Mouse (Mus musculus) testis, adult 2 months (tissue): ENCODE measurements around the gene Lag3.

ENCODE experiments used
- CTCF ChIP-seq: fragments of 200-500 bp; IDR thresholded peaks from 2 replicates; pipeline ENCODE4 v1.5.1; 2012; ENCODE audit warnings: low read depth, mild to moderate bottlenecking, inconsistent platforms, low read length, moderate library complexity; ENCODE audit not compliant: control insufficient read depth, insufficient read depth, insufficient replicate concordance
- POLR2A ChIP-seq: fragments of 200-500 bp; IDR thresholded peaks from 2 replicates; pipeline ENCODE4 v1.6.1; 2012; ENCODE audit warnings: low read depth, mild to moderate bottlenecking, inconsistent platforms, low read length, moderate library complexity; ENCODE audit not compliant: control insufficient read depth

DNA sequence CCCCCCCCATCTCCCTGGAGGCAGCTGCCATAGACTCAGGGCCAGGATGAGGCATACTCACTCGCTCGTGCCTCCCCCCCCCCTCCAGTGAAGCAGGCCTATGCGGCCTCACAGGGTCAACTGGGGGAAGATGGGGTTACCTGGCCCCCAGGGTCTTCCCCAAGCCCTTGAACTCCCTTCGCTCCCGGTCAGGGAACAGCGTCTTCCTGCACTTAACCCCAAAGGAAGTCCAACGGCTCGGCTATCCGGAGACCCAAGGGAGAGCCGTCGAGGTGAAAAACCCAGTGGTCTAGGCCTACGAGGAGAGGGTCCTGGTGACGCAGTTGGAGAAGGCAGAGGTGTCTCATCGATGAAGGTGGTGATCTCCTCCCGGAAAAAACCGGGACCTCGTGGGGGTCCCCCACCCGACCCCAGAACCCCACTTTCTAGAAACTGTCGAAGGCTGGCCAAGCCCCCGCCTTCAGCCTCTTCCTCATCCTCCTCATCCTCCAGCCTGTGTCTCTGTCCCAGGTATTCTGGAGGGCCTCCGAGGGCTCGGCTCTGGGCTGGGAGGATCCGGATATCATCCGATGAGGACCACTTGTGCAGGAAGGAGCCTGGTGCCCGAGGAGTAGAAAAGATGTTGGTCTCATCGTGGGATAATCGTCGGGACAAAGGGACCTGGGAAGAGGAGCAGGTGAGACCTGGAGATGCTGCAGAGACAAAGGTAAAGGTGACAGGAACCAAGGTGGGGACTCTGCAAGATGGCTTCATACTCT, 52.8 kb downstream of the Lag3 start:
- TF ChIP-seq CTCF (no peak), POLR2A (no peak)
